Mouse (Mus musculus) induced T-regulatory cell, adult 2 months (primary cell): ENCODE measurements at regions not wholly inside any gene's neighbourhood (a gene's known extent, or its start where the extent isn't known, plus 50 kb on each side); places are given as distances from the start of the nearest gene placed in this dataset.
"Not testable (repeated sequence)": the region's sequence is repeated elsewhere in the genome, so short reads cannot be mapped to it uniquely, and the experiment has no call there.

Experiments
- DNase-seq: peaks from one replicate; pipeline ENCODE4 v3.0.0-alpha.2; 2012; ENCODE audit warnings: low read depth

GRCm38 (mm10) chr1:105463819-105464614 is 107.5 kb upstream of the Rnf152 start:
- DNase-seq, result no peak

- DNase-seq, result no peak
Observed at GRCm38 (mm10) chr1:105462695-105463094, 106.2 kb upstream of the Rnf152 start.

DNA sequence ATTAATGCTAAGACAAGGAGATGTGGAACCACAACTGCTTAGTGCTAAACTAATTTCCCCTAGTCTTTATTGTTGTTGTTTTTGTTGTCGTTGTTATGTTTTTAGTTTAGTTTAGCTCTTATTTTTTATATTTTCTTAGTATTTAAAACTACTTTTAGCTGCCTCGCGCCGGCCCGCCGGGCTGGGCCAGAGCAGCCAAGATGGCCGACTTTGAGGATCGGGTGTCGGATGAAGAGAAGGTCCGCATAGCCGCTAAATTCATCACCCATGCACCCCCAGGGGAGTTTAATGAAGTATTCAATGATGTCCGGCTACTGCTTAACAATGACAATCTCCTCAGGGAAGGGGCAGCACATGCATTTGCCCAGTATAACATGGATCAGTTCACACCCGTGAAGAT is 99.3 kb upstream of the Rnf152 start:
- not testable (repeated sequence) for DNase-seq

DNA sequence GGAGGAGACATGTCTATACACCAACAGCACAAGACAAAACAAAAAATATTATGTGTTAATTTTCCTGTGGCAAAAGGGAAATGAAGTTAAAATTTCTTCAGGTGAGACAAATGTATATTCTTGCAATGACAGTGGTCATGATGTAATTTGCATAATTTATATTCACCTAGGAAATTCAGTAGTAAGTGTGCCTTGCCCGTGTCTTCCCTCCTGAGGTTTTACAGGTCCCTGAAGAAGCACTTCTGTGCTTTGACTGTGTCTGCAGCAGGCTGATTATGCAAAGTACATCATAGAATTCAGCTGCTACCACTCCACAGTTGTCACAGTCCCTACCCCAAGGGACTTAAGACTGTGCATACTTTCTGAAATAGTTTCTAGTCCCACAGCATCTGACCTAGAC is 98.2 kb upstream of the Rnf152 start:
- DNase-seq, result no peak

DNA sequence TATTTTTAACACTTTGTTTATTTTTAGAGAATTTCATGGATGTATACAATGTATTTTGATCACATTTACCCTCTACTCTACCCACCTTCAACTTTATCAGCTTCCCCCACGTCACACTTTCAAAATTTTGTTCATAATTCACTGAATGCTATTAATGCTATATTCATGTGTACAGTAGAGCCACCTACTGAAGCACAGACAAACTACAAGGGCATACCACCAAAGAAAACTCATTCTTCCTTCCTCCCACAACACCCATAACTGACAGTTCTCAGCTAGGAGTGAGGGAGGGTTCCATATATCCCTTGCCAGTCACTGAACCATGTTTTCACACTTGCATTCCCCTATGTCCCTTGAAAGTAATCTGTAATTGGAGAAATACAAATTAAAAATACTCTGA is 89.7 kb upstream of the Rnf152 start:
- no peak for DNase-seq

- peak; percentile 35 for DNase-seq
Observed at GRCm38 (mm10) chr1:105443546-105443945, 87.0 kb upstream of the Rnf152 start.

DNA sequence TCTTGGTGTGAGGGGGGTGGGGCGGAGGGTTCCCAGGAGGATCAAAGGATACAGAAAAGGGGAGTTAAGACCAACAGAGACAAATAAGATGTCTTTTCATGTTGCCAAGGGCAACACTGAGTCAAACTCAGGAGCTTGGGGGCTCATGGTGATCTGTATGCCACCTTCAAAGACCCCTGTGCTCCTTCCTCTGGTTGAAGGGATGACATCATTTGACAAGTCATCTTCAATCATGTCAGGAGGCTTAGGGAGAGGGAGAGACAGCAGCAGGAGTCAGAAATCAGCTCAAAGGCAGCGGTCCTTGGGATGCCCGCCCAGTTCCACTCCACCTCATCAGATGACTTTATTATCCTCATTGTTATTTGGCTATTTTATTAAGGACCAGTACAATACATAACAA is 83.8 kb upstream of the Rnf152 start:
- DNase-seq, result no peak

DNA sequence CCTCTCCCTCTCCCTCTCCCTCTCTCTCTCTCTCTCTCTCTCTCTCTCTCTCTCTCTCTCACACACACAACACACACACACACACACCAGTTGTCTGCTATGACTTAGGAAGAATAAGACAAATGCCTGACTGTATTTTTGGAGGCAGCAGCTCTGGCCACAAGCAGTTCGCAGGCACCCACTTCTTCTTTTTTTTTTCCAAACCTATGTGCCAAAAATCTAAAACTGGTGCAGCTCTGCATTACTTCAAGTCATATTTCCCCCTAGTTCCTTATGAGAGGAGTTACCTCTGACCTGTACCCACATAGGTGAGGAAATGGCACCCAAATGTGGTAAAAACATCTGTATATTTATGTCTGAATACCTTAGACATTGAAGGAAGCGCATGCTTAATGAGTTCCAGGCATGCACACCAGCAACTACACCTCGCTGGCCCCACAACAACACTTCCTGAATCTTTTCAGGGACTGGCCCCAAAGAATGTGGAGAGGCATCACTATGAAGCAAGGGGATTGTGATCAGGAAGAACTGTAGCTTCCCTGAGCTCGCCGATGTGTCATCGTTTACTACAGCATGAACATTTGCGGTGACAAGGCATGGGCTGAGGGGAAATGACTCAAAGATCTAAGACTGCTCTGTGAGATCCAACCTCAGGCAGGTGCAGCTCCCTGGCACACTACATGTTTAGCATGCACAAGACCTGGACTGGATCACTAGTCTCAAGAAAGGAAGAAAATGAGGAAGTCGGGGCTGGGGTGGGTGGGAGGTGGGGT is 78.3 kb upstream of the Rnf152 start:
- DNase-seq, result peak; percentile 43

DNA sequence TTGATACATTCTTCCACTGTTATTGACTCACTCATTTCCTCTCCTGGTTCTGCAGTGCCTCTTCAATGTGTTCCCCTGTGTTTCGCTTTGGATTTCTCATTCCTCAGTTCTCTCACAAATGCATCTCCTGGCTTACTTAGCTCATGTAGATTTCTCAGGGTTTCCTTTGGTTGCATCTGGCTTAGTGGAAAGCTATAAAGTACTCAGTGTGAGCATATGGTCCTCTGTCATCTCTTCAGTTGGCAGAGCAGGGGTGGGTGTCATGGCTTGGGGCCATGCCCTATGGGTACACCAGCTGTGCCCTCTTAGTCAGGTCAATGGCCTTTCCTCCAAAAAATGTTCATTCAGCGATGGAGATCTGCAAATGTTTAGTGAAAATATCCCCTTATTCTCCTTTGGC is 77.4 kb upstream of the Rnf152 start:
- no peak for DNase-seq

DNA sequence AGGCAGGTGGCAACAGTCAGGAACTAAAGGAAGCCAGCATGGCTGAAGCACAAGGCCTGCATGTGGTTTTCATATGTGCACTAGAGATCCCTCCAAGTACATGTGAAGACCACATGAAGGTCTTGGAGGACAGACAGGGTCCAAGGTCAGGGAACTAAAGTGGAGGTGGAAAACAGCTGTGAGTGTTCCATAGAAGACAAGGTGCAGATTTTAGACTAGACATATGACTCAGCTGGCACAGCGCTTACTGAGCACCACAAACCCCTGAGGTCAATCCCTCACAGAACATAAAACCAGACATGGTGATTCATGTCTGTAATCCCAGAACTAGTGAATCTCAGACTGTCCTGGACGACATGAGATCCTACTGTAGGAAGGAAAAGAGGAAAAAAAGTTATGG is 75.3 kb upstream of the Rnf152 start:
- no peak for DNase-seq

GRCm38 (mm10) chr1:105430712-105431111 is 74.2 kb upstream of the Rnf152 start:
- DNase-seq, result no peak

DNA sequence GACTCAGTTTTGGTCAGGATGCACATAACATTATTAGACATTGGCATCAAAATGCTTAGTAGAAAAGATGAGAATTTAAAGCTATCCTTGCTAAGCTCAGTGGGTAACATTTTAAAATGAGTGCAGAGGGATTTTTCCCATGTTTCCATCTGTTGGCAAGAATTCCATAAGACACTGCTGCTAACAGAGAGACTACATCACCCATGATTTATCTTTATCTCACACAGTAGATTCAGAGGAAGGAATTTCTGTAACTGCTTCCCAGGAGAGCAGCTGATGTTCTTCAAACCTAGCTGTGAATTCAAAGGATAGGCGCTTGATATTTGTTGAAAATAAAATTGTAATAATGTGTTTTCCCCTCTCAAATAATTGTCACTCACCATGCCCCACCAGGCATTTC is 71.7 kb upstream of the Rnf152 start:
- no peak for DNase-seq

- no peak for DNase-seq
Observed at GRCm38 (mm10) chr1:105426086-105426485, 69.6 kb upstream of the Rnf152 start.

DNA sequence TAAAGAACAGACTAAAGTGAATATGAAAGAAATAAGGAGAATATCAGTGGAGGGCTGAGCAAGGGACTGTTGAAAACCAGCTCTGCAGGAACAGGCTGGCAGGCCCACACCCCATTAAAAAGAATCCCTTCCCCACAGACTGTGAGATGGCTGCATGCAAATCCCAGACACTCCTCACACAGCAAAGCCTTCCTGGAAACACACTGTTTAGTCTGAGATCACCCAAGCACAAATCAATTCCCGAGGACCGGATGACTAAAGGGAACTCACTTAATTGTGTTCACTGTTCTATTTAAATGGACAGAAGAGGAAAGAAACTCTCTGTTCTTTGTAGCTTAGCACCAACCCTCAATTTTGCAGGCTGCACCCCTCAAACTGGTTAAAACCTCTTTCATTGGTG is 66.9 kb upstream of the Rnf152 start:
- no peak for DNase-seq

DNA sequence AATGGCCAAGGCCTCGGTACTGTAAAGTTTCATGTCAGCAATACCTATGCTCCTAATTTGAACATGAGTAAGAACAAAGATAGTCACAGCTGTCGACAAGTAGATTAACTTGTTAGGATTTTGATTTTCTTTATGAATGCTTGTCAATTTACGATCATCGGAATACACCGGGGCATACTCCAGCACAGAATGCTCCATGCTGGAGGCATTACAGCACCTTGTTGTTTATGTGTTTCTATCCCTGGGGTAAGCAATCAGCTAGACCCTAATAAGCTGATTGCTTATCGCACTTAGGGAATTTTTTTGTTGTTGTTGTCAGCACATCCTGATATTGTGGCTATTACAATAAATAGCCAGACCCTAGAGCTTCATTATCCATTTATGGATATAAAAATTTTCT is 66.4 kb upstream of the Rnf152 start:
- no peak for DNase-seq

- no peak for DNase-seq
Observed at GRCm38 (mm10) chr1:105420374-105421046, 64.0 kb upstream of the Rnf152 start.
